Mouse (Mus musculus) frontal cortex, postnatal 10 days (tissue): ENCODE measurements at regions not wholly inside any gene's neighbourhood (a gene's known extent, or its start where the extent isn't known, plus 50 kb on each side); places are given as distances from the start of the nearest gene placed in this dataset.

ENCODE experiments used
- DNase-seq, 2 experiments: peaks; one replicate each; pipeline ENCODE4 v3.0.0; 2022; ENCODE audit warnings: low spot score in 2 of 2, mixed read lengths in 1 of 2

- no peak for DNase-seq
These were observed 175.0 kb upstream of the Lrig3 start for GRCm38 (mm10) chr10:125790924-125791323.

- DNase-seq: no peak
These were observed 171.5 kb upstream of the Lrig3 start for GRCm38 (mm10) chr10:125794504-125794903.

- no peak for DNase-seq
These were observed 170.6 kb upstream of the Lrig3 start for GRCm38 (mm10) chr10:125795323-125795722.

- DNase-seq: no peak
These were observed 167.3 kb upstream of the Lrig3 start for GRCm38 (mm10) chr10:125798678-125799077.

GRCm38 (mm10) chr10:125800572-125801114 is 165.3 kb upstream of the Lrig3 start:
- DNase-seq: no peak

- DNase-seq: no peak
These were observed 164.5 kb upstream of the Lrig3 start for GRCm38 (mm10) chr10:125801450-125801849.

- no peak for DNase-seq
These were observed 162.9 kb upstream of the Lrig3 start for GRCm38 (mm10) chr10:125802923-125803583.

GRCm38 (mm10) chr10:125809763-125810361 is 156.1 kb upstream of the Lrig3 start:
- DNase-seq: no peak

GRCm38 (mm10) chr10:125810590-125810989 is 155.4 kb upstream of the Lrig3 start:
- DNase-seq: no peak

- no peak for DNase-seq
These were observed 151.6 kb upstream of the Lrig3 start for GRCm38 (mm10) chr10:125814191-125814887.

- no peak for DNase-seq
These were observed 133.8 kb upstream of the Lrig3 start for GRCm38 (mm10) chr10:125832134-125832533.

- no peak for DNase-seq
These were observed 133.2 kb upstream of the Lrig3 start for GRCm38 (mm10) chr10:125832764-125833163.

- no peak for DNase-seq
These were observed 132.0 kb upstream of the Lrig3 start for GRCm38 (mm10) chr10:125833989-125834388.

- no peak for DNase-seq
These were observed 127.0 kb upstream of the Lrig3 start for GRCm38 (mm10) chr10:125838982-125839381.

GRCm38 (mm10) chr10:125839621-125840141 is 126.3 kb upstream of the Lrig3 start:
- no peak for DNase-seq

GRCm38 (mm10) chr10:125840388-125840787 is 125.6 kb upstream of the Lrig3 start:
- no peak for DNase-seq

GRCm38 (mm10) chr10:125844336-125844865 is 121.6 kb upstream of the Lrig3 start:
- no peak for DNase-seq

GRCm38 (mm10) chr10:125845014-125845514 is 120.9 kb upstream of the Lrig3 start:
- DNase-seq: no peak

GRCm38 (mm10) chr10:125850370-125850769 is 115.6 kb upstream of the Lrig3 start:
- no peak for DNase-seq

- DNase-seq: no peak
These were observed 104.2 kb upstream of the Lrig3 start for GRCm38 (mm10) chr10:125861734-125862133.

GRCm38 (mm10) chr10:125866346-125866745 is 99.6 kb upstream of the Lrig3 start:
- DNase-seq: no peak

GRCm38 (mm10) chr10:125884563-125884962 is 81.4 kb upstream of the Lrig3 start:
- DNase-seq: no peak
